Mouse (Mus musculus) neural tube, embryonic 12.5 days (tissue): Measurements from ENCODE around the gene Tmsb15b2. TPM values are rescaled to one million over a fixed set of nuclear protein-coding genes. Genes with fewer than 3 reads are reported as not detected.
A peak's percentile ranks its signal among the peaks of the same experiment; 100 is the strongest.
"Not testable (repeated sequence)": the region's sequence is repeated elsewhere in the genome, so short reads cannot be mapped to it uniquely, and the experiment has no call there.

Experiments
- ATAC-seq: fragments of 200-750 bp; cut with Nextera tagmentation; 2 replicates; pipeline ENCODE4 v1.8.0; 2017; ENCODE audit warnings: low read depth, mild to moderate bottlenecking, moderate TSS enrichment, moderate library complexity; ENCODE audit not compliant: low FRiP score
- H3K27ac ChIP-seq: fragments of 300-500 bp; sonication (generic); 2 replicates; pipeline ENCODE4 v1.5.1; 2016
- H3K27me3 ChIP-seq: fragments of 300-500 bp; sonication (generic); replicated peaks from 2 replicates; pipeline ENCODE4 v1.6.1; 2016; ENCODE audit warnings: mild to moderate bottlenecking
- H3K36me3 ChIP-seq: fragments of 300-500 bp; sonication (generic); 2 replicates; pipeline ENCODE4 v1.6.1; 2016; ENCODE audit warnings: mild to moderate bottlenecking
- H3K4me1 ChIP-seq: fragments of 300-500 bp; sonication (generic); 2 replicates; pipeline ENCODE4 v1.6.1; 2016
- H3K4me2 ChIP-seq: fragments of 300-500 bp; sonication (generic); replicated peaks from 2 replicates; pipeline ENCODE4 v1.6.1; 2016; ENCODE audit warnings: mild to moderate bottlenecking
- H3K4me3 ChIP-seq: fragments of 300-500 bp; sonication (generic); 2 replicates; pipeline ENCODE4 v1.5.1; 2016
- H3K9ac ChIP-seq: fragments of 300-500 bp; sonication (generic); 2 replicates; pipeline ENCODE4 v1.6.1; 2016; ENCODE audit warnings: mild to moderate bottlenecking
- H3K9me3 ChIP-seq: fragments of 300-500 bp; sonication (generic); 2 replicates; pipeline ENCODE4 v1.6.1; 2016; ENCODE audit warnings: mild to moderate bottlenecking
- WGBS: fragments of 180-500 bp; shearing (Covaris S2); methylation state at CpG from one replicate; pipeline ENCODE4 v1.1.7; 2016; 5-methylcytosine and 5-hydroxymethylcytosine counted together
- polyA plus RNA-seq: library from polyadenylated mRNA; unstranded; fragments of >200 nt; fragmentation: Nextera tagmentation; extraction: Ambion mirVana; gene quantifications from 2 replicates; pipeline ENCODE4 v1.2.1, GENCODE M21; 2016

Tmsb15b2 gene
- polyA plus RNA-seq: 81.4 and 93.4 TPM in 2 replicates

DNA sequence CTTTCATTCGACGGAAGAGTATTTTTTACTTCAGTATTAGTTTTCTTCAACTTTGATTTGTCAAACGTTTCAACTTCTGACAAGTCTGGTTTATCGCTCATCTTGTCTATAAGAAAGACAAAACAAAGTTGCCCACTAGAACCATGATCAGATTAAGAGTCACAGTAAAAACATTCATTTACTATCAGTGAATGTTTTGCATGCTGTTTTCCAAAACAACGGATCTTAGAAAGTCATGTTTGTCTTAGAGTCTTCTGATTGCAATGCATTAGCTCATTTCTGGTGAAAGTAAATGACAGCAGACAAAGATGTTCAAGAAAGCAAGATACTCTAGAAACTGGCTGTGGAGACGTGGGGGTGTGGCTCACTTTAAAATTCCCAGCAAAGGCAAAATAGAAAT, at the start of gene Tmsb15b2:
Gene Tmsb15b2, minus strand, starts transcription at position 101 of the 400 bp plus-strand sequence.
- 89% methylated on average over 6 of the region's 6 CpGs for WGBS
- ATAC-seq, H3K4me1 ChIP-seq, H3K36me3 ChIP-seq, H3K27ac ChIP-seq, H3K9me3 ChIP-seq, H3K27me3 ChIP-seq: not testable (repeated sequence)
- H3K4me3 ChIP-seq: peak within 1 kb of the TSS; percentile 38; the same call in 1 of the 2 replicates
- H3K9ac ChIP-seq: 0 out of 2 replicates have a peak within 1 kb of the TSS, but pooled peaks have one; percentile 40
- H3K4me2 ChIP-seq: peak within 1 kb of the TSS; percentile 58

DNA sequence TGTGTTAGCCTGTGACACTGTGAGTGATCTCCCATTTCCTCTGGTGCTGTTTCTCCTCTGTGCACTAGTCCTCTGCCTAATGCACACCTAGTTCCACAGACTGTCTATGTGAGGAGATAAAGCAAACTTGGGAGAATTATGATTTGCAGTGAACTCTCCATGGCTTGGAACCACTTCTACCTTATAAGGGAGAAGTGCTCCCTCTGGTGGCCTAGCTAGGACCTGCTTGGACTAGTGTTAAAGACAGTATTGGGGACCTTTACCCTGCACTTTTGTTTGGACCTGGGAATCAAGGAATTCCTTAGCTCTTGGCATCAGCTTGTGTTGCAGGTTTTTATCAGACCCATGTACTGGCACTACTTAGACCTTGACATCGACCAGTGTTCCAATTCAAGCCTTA, 44.0 kb upstream of the Tmsb15b2 start:
- ATAC-seq: no peak
- Histone ChIP-seq H3K4me1 (no peaks in the 10 kb centered on the region), H3K9ac (no peak overlapping the region), H3K4me2 (no peak overlapping the region), H3K27ac (no peak overlapping the region), H3K36me3 (no peaks in the 10 kb centered on the region), H3K9me3 (no peaks in the 10 kb centered on the region), H3K27me3 (no peaks in the 10 kb centered on the region), H3K4me3 (no peak overlapping the region)
- 26% methylated on average over 1 of the region's 1 CpGs for WGBS

DNA sequence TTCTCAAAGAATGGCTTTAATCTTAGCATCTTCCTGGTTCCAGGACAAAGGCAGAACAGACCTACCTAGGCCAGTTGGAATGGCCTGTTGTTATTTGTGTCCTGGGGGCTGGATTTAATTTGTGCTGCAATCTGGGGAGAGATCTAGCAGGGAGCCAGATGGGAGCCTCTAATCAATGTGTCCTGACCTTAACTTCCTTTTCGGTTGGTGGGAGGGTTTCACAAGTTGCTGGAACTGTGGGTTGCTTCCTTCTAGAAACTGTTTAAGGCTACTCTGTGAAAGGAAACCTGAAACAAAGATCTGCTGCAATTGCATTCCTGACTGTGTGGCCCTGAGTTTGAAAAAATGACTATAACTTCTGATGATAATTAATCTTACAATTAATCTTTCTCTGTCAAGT, 42.4 kb upstream of the Tmsb15b2 start:
- Histone ChIP-seq H3K27me3 (no peaks in the 10 kb centered on the region), H3K9me3 (no peaks in the 10 kb centered on the region), H3K4me1 (no peaks in the 10 kb centered on the region), H3K4me3 (no peak overlapping the region), H3K9ac (no peak overlapping the region), H3K27ac (no peak overlapping the region), H3K36me3 (no peaks in the 10 kb centered on the region), H3K4me2 (no peak overlapping the region)
- ATAC-seq: no peak
- WGBS: 84% methylated on average over 1 of the region's 1 CpGs

DNA sequence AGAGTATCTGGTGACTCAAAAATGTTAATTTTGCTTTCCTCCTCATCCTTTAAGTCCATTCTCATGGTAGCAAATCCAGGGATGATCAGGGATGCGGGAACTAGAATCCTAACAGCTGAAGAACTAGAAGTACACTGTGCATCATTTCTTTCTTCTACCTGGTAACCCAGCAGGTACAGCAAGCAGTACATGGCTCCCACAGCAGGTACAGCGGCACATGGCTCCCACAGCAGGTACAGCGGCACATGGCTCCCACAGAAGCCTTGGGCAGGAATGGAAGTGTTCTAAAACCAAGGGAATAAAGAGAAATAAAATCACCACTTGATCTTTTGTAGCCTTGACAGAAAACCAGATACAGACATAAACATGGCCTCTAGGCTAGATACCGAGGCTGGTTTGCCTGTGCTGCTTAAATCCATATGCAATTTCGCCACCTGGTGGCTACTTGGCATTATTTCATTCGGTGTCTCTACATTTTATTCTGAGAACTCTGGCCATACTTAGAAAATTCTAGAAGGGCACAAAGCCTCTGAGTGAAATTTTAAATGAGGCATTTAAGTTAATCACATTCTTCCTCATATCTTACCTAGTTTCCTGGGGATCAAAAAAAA, 39.9 kb upstream of the Tmsb15b2 start:
- no peak overlapping the region for H3K4me2 ChIP-seq
- ATAC-seq: no peak
- no peak overlapping the region for H3K9ac ChIP-seq
- H3K36me3 ChIP-seq: no peaks in the 10 kb centered on the region
- no peaks in the 10 kb centered on the region for H3K4me1 ChIP-seq
- no peak overlapping the region for H3K27ac ChIP-seq
- H3K9me3 ChIP-seq: no peaks in the 10 kb centered on the region
- WGBS: 54% methylated on average over 6 of the region's 6 CpGs
- H3K27me3 ChIP-seq: no peaks in the 10 kb centered on the region
- H3K4me3 ChIP-seq: no peak overlapping the region

DNA sequence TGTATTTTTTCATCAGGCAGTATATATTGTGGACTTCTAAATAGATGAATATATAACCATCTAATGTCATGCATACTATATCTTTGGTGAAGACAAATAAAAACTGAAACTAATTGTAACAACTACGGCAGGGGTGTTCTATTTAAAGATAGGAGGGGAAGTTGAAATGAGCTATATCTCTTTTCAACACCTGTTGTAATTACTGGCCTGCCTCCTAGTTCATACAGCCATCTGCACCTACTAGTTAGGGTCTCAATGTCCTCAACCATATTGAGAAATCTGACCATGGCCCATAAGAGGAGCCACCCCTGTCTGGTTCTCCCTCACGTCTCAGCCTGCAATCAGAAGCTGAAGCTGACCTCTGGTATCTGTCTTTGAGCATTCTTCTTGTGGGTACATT, 21.0 kb upstream of the Tmsb15b2 start:
- 74% methylated on average over 2 of the region's 2 CpGs for WGBS
- H3K9ac ChIP-seq: no peak overlapping the region

DNA sequence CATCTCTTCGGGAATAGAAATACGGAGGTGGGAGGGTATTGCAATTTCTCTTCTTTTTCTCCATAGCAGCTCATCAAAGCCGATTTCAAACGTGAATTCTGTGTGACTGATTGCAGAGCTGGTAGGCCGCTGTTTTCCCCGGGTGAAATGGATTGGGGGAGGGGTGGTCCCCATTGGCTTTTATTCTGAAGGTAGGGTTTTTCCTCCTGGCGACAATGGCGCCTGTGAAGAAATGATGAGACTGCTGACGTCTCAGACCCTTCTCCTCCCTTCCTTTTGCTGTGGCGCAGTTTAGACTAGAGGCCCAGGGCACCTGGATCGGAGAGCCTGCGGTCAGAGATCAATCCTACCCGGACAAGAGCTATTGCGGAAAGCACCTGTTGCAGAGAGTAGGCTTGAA, 18.3 kb upstream of the Tmsb15b2 start:
- H3K4me3 ChIP-seq: peak overlapping the region; percentile 38
- H3K9me3 ChIP-seq: no peaks in the 10 kb centered on the region
- peaks cover 11% of the 10 kb centered on the region; the same call in 1 of the 2 replicates for H3K4me1 ChIP-seq
- 18% methylated on average over 14 of the region's 14 CpGs for WGBS
- ATAC-seq: peak; percentile 32
- H3K27me3 ChIP-seq: no peaks in the 10 kb centered on the region
- H3K36me3 ChIP-seq: no peaks in the 10 kb centered on the region
- 0 out of 2 replicates have a peak overlapping the region, but pooled peaks have one; percentile 53 for H3K27ac ChIP-seq
- peak overlapping the region; percentile 55; the same call in 1 of the 2 replicates for H3K9ac ChIP-seq
- peak overlapping the region; percentile 57 for H3K4me2 ChIP-seq

More for the DNA sequence above, 21.0 kb upstream of the Tmsb15b2 start:
- Histone ChIP-seq H3K27ac (no peak overlapping the region), H3K4me1 (peaks cover 11% of the 10 kb centered on the region; the same call in 1 of the 2 replicates), H3K4me3 (no peak overlapping the region), H3K27me3 (no peaks in the 10 kb centered on the region), H3K4me2 (no peak overlapping the region), H3K36me3 (no peaks in the 10 kb centered on the region), H3K9me3 (no peaks in the 10 kb centered on the region)
- no peak for ATAC-seq

DNA sequence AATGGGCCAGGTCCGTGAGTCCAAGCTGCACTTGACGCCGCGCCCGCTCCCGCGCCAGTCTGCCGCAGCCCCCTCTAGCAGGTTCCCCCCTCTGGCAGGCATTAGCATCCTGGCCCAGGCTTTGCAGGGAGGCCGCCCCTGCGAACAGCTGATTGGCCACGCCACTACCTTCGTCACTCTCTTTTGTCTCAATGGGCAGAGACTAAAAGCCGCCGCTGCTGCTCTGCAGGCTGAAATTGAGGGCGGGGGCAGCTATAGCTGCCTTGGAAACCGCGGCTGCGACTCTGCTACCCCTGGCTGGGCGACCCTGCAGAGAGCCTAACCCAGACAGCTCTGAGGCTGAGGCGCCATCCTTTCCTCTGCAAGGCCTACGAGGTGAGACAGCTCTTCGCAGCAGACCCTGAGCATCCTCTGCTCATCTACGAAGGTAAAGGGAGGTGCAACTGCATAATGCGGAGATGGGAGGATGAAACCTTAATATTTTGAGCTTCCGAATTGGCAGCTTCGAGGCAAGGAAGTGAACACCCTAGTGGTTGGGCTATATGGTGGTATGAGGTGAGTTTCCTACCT, 17.8 kb upstream of the Tmsb15b2 start, which contains the start of gene Zcchc18:
Gene Zcchc18, plus strand, starts transcription at position 178 of the 570 bp plus-strand sequence.
- WGBS: 23% methylated on average over 26 of the region's 26 CpGs
- Histone ChIP-seq H3K36me3 (no peaks in the 10 kb centered on the region), H3K9ac (peak within 1 kb of the TSS; percentile 55), H3K27ac (0 out of 2 replicates have a peak within 1 kb of the TSS, but pooled peaks have one; percentile 53), H3K9me3 (no peaks in the 10 kb centered on the region), H3K4me2 (peak within 1 kb of the TSS; percentile 57), H3K4me3 (peak within 1 kb of the TSS; percentile 38), H3K27me3 (no peaks in the 10 kb centered on the region), H3K4me1 (peaks cover 11% of the 10 kb centered on the region; the same call in 1 of the 2 replicates)
- peak; percentile 99 for ATAC-seq

DNA sequence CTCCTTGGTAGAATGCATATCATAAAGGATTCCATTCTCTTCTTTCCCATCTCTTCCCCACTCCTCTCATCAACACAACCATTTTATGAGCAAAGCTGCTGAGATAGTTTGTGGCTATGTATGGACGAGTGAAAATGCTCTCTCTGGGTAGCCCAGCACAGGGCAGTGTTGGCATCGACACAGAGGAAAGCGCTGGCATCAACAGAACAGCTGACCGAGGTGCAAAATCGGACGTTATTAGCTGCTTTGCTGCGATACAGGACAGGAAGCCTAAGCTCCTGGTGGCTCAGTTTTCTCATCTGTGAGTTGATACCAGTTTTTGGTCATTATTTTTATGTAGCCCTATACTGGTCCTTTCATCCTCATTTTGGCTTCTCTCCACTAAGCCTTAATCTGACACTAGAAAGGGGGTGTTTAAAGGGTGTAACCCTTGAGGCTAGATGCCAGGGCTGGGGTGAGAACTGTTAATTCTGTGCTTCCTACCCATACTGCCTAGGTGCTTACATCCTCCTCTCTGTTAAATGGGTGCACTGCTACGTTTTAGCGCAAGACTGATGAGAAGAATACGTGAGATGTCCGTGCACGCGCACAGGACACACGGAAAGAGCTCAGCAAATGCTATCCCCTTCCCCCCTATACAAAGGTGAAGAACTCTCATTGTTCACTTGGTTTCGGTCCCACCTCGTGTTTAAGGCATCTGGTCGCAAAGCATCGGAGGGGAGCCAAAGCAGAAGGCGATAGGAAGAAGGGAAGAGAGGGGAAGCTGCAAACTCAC, 17.1 kb upstream of the Tmsb15b2 start:
- H3K27me3 ChIP-seq: no peaks in the 10 kb centered on the region
- peak overlapping the region; percentile 48 for H3K9ac ChIP-seq
- H3K36me3 ChIP-seq: no peaks in the 10 kb centered on the region
- no peak overlapping the region for H3K27ac ChIP-seq
- ATAC-seq: peak; percentile 70
- 19% methylated on average over 19 of the region's 19 CpGs for WGBS
- H3K4me2 ChIP-seq: peak overlapping the region; percentile 57
- no peaks in the 10 kb centered on the region for H3K9me3 ChIP-seq
- H3K4me3 ChIP-seq: peak overlapping the region; percentile 38
- H3K4me1 ChIP-seq: peaks cover 11% of the 10 kb centered on the region; the same call in 1 of the 2 replicates

DNA sequence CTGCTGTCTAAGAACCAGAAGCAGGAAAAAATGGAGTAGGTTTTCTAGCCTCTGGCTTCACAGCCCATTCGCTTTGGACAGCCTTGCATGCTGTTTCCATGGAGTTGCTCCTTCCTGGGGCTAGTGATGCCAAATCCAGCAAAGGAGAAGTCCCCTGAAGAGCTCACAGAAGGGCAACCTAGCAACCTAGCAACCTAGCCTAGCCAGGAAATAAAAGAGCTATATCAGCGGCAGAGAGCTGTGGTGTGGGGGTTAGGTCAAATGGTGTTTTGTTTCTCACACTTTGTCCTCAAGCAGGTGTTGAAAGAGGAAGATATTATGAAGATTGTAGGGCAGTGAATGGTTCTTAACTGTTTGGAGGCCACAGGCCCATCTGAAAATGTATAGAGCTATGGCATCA, 16.0 kb upstream of the Tmsb15b2 start:
- Histone ChIP-seq H3K4me2 (no peak overlapping the region), H3K9ac (no peak overlapping the region), H3K9me3 (no peaks in the 10 kb centered on the region), H3K27me3 (no peaks in the 10 kb centered on the region), H3K27ac (no peak overlapping the region), H3K36me3 (no peaks in the 10 kb centered on the region), H3K4me3 (no peak overlapping the region), H3K4me1 (peaks cover 11% of the 10 kb centered on the region; the same call in 1 of the 2 replicates)
- WGBS: 62% methylated on average over 2 of the region's 2 CpGs
- ATAC-seq: no peak

DNA sequence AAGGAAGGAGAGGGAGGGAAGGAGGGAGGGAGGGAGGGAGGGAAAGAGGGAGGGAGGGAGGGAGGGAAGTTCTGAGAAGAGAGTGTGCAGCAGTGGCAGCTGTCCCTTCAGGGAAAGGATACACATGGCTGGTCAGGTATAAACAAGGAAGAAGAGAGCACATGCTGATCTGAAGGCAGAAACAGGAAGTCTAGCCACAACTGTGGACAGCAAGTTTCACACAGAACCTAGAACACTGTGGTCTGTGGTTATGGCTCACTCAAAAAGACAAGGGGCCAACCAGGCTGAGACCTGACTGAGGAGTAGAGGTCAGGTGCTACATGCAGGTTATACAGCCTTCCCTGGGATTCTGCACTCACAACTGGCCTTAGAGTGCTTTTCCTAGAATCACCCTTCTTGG, 10.7 kb upstream of the Tmsb15b2 start:
- Histone ChIP-seq H3K4me1 (no peaks in the 10 kb centered on the region), H3K9me3 (no peaks in the 10 kb centered on the region), H3K9ac (no peak overlapping the region), H3K4me3 (no peak overlapping the region), H3K36me3 (no peaks in the 10 kb centered on the region), H3K27ac (no peak overlapping the region), H3K27me3 (no peaks in the 10 kb centered on the region), H3K4me2 (no peak overlapping the region)
- no peak for ATAC-seq

DNA sequence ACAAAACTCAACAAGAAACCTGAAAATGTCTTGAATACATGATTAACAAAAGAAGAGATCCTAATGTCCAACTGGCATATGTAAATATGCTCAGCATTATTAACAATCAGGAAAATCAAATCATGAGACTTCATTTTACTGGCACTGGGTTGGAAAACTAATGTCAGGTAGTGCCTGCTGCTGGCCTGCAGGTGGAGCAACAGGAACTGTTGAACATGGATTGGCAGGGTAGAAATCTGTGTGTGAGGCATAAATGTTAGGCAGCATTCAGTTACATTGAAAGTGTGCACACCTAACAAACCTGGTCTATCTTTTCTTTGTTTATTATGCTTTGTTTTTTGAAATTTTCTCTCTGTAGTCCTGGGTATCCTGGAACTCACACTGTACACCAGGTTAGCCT, 3.3 kb upstream of the Tmsb15b2 start:
- Histone ChIP-seq H3K27ac (no peak overlapping the region), H3K4me2 (no peak overlapping the region), H3K4me3 (no peak overlapping the region), H3K4me1 (no peaks in the 10 kb centered on the region), H3K36me3 (no peaks in the 10 kb centered on the region), H3K27me3 (no peaks in the 10 kb centered on the region), H3K9me3 (no peaks in the 10 kb centered on the region), H3K9ac (no peak overlapping the region)
- ATAC-seq: no peak

DNA sequence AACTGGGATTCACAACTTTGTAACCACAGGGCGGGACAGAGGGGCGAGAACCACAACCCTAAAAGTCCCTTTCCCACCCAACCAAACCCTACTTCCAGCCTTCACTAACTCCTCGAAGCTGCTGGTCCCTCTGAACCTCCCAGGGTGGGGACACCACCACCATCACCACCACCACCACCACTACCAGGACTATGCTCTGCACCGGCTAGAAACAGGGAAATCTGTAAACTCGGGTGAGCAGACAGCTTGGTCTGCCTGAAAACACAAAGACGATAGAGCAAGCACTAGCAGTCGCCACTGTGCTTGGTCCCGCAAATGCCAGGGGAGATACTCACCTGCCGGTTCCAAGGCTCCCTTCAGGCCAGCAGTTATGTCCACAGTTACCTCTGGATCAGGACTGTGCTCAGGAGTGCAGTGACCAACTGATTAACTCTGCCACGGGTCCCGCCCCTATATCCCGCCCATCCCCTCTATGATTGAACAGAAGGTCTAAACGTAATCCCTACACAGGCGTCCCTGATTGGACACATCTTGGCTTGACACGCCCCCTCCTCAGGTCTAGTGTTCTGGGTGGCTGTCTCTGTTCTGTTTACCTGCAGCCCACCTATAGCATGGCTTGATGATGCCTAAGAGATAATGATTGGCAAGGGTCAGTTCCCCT, 1.3 kb upstream of the Tmsb15b2 start, which contains the start of the genes Tmsb15l and Tmsb15b1:
Gene Tmsb15l, minus strand, starts transcription at position 446 of the 661 bp plus-strand sequence.
Gene Tmsb15b1, minus strand, starts transcription at position 451 of the 661 bp plus-strand sequence.
- peak; percentile 100 for ATAC-seq
- no peaks in the 10 kb centered on the region for H3K27me3 ChIP-seq
- H3K9ac ChIP-seq: 0 out of 2 replicates have a peak within 1 kb of the TSS, but pooled peaks have one; percentile 40
- no peaks in the 10 kb centered on the region for H3K9me3 ChIP-seq
- H3K27ac ChIP-seq: no peak within 1 kb of the TSS
- peak within 1 kb of the TSS; percentile 58 for H3K4me2 ChIP-seq
- WGBS: 27% methylated on average over 15 of the region's 15 CpGs
- peak within 1 kb of the TSS; percentile 38 for H3K4me3 ChIP-seq
- no peaks in the 10 kb centered on the region for H3K4me1 ChIP-seq
- no peaks in the 10 kb centered on the region for H3K36me3 ChIP-seq
